ENCODE assay signal across 23 mouse cellular contexts in genomic region chr9:9101055-9101454, GRCm38 (mm10).
A peak's percentile ranks its signal among the peaks of the same experiment; 100 is the strongest.
DNase-seq lines count a peak whose midpoint lies in the region; ATAC-seq and TF ChIP-seq lines count a peak whose summit lies in the region.
"Had no signal": no experiment of that assay in that cellular context is flagged by ENCODE, and none has a peak within 500 bp of the region (broad histone marks: within the 10 kb centered on the region; RNA-seq: fewer than 3 reads in every experiment).

No protein-coding gene starts in this region.

- DNase-seq in gastrocnemius, postnatal 14 days = peak; percentile 9
- no peak for DNase-seq in gastrocnemius, postnatal 36 days
- DNase-seq in lung, postnatal 0 days (ENCODE audit: low spot score) = peak; percentile 24
- no peak for DNase-seq in lung, adult 2 months
- DNase-seq in thymus, postnatal 4 days = no peak
- DNase-seq in cerebellum, postnatal 25 days = no peak
- DNase-seq: adrenal gland, postnatal 10 days; B cell, adult 2 months; cerebellum, adult 2 months; kidney, adult 11 months; left cerebral cortex, postnatal 4 days; liver, postnatal 0 days; right cerebral cortex, postnatal 14 days had no signal

- TF ChIP-seq CTCF in lung, postnatal 0 days (IDR thresholded peaks at IDR 0.05) = no peak
- TF ChIP-seq CTCF in lung, adult 2 months (IDR thresholded peaks at IDR 0.05; ENCODE audit: insufficient read depth, low read length) = no peak

- intact Hi-C loops in gastrocnemius, postnatal 14 days (cut with DNase I; ENCODE audit: low total_unique reads) = no loop called here
- intact Hi-C loops in gastrocnemius, postnatal 36 days (cut with DNase I) = no loop called here

- no peak for TF ChIP-seq EP300 in lung, postnatal 0 days (IDR thresholded peaks at IDR 0.05)

- H3K36me3 ChIP-seq in lung, postnatal 0 days (ENCODE audit: insufficient read depth, low read length) = no peaks in the 10 kb centered on the region
- no peaks in the 10 kb centered on the region for H3K36me3 ChIP-seq in embryonic facial prominence, embryonic 15.5 days
- H3K36me3 ChIP-seq: G1E; hindbrain, embryonic 13.5 days; neural tube, embryonic 15.5 days had no signal

- no peak overlapping the region for H3K4me3 ChIP-seq in lung, postnatal 0 days (ENCODE audit: low read depth, low read length)
- no peak overlapping the region for H3K4me3 ChIP-seq in lung, adult 2 months (replicated peaks; ENCODE audit: extremely low read depth, low read depth, low read length)
- H3K4me3 ChIP-seq in embryonic facial prominence, embryonic 15.5 days (replicated peaks) = no peak overlapping the region
- H3K4me3 ChIP-seq: erythroblast, embryonic 14.5 days; forebrain, embryonic 13.5 days; hindbrain, embryonic 13.5 days; neural tube, embryonic 15.5 days had no signal

- H3K4me2 ChIP-seq in lung, postnatal 0 days (replicated peaks; ENCODE audit: low read depth, low read length) = no peak overlapping the region
- H3K4me2 ChIP-seq in embryonic facial prominence, embryonic 15.5 days (replicated peaks) = no peak overlapping the region
- H3K4me2 ChIP-seq: forebrain, embryonic 13.5 days; hindbrain, embryonic 13.5 days; liver, embryonic 11.5 days; neural tube, embryonic 15.5 days had no signal

- no peaks in the 10 kb centered on the region for H3K9me3 ChIP-seq in lung, postnatal 0 days (ENCODE audit: low read length)
- no peaks in the 10 kb centered on the region for H3K9me3 ChIP-seq in embryonic facial prominence, embryonic 15.5 days (replicated peaks)
- H3K9me3 ChIP-seq: forebrain, embryonic 13.5 days; G1E; hindbrain, embryonic 13.5 days; neural tube, embryonic 15.5 days had no signal

- 70% methylated on average over 4 of the region's 4 CpGs for WGBS in lung, postnatal 0 days
- 66% methylated on average over 4 of the region's 4 CpGs for WGBS in lung, adult 2 months
- 56% methylated on average over 4 of the region's 4 CpGs for WGBS in embryonic facial prominence, embryonic 15.5 days

- H3K9ac ChIP-seq in lung, postnatal 0 days (replicated peaks; ENCODE audit: low read depth) = no peak overlapping the region
- no peak overlapping the region for H3K9ac ChIP-seq in embryonic facial prominence, embryonic 15.5 days
- H3K9ac ChIP-seq: forebrain, embryonic 13.5 days; hindbrain, embryonic 13.5 days; liver, postnatal 0 days; neural tube, embryonic 15.5 days had no signal

- peak; percentile 23; the same call in 1 of the 2 replicates for ATAC-seq in lung, postnatal 0 days
- no peak for ATAC-seq in embryonic facial prominence, embryonic 15.5 days (ENCODE audit: insufficient number of reproducible peaks, low FRiP score, low TSS enrichment, low read depth)
- ATAC-seq: forebrain, embryonic 13.5 days; liver, postnatal 0 days; midbrain, embryonic 16.5 days had no signal

- H3K27me3 ChIP-seq in lung, postnatal 0 days (replicated peaks; ENCODE audit: insufficient read depth, low read length) = no peaks in the 10 kb centered on the region
- H3K27me3 ChIP-seq in embryonic facial prominence, embryonic 15.5 days = no peaks in the 10 kb centered on the region
- H3K27me3 ChIP-seq: CH12.LX; forebrain, embryonic 13.5 days; hindbrain, embryonic 13.5 days; neural tube, embryonic 15.5 days had no signal

- H3K27ac ChIP-seq in lung, postnatal 0 days (ENCODE audit: low read length) = no peak overlapping the region
- 0 out of 2 replicates have a peak overlapping the region, but pooled peaks have one; percentile 34 for H3K27ac ChIP-seq in embryonic facial prominence, embryonic 15.5 days (replicated peaks)
- H3K27ac ChIP-seq: forebrain, embryonic 13.5 days; hindbrain, embryonic 13.5 days; macrophage; neural tube, embryonic 15.5 days had no signal

- no peak for TF ChIP-seq POLR2A in lung, adult 2 months (IDR thresholded peaks at IDR 0.05; ENCODE audit: borderline replicate concordance, extremely low read depth, low read depth, low read length)

- no peaks in the 10 kb centered on the region for H3K4me1 ChIP-seq in lung, postnatal 0 days (ENCODE audit: insufficient read depth, low read depth, low read length)
- H3K4me1 ChIP-seq in lung, adult 2 months (ENCODE audit: control insufficient read depth, insufficient read depth, low read length) = no peaks in the 10 kb centered on the region
- no peaks in the 10 kb centered on the region for H3K4me1 ChIP-seq in embryonic facial prominence, embryonic 15.5 days
- H3K4me1 ChIP-seq: forebrain, embryonic 13.5 days; hindbrain, embryonic 13.5 days; neural tube, embryonic 15.5 days had no signal

Comparison
In these comparisons a context has a peak if more than half of its experiments do, and no peak if none do; other contexts are left out.
1. DNase-seq: peak in gastrocnemius, postnatal 14 days (single experiment) and lung, postnatal 0 days (single experiment); none in gastrocnemius, postnatal 36 days (0 of 2), lung, adult 2 months (single experiment), thymus, postnatal 4 days (single experiment) and cerebellum, postnatal 25 days (0 of 2).